Mouse (Mus musculus) heart, postnatal 10 days (tissue): ENCODE results near the gene Prex1. TPM values are rescaled to one million over a fixed set of nuclear protein-coding genes. Genes with fewer than 3 reads are reported as not detected.
A peak's percentile ranks its signal among the peaks of the same experiment; 100 is the strongest.

Experiments used
- DNase-seq, 2 experiments: peaks; one replicate each; pipeline ENCODE4 v3.0.0; 2021
- intact Hi-C: fragments of 180-260 bp; cut with DNase I; formaldehyde crosslinking; loops from one replicate; pipeline ENCODE4 v1.15.1; 2025
- total RNA-seq, 2 experiments: library from RNA; stranded (reverse); gene quantifications; 2 replicates each; pipeline ENCODE4 v1.2.3; 2021

Prex1 gene
- total RNA-seq, 2 experiments from 2014 or later: 12.1 to 17.7 TPM

DNA sequence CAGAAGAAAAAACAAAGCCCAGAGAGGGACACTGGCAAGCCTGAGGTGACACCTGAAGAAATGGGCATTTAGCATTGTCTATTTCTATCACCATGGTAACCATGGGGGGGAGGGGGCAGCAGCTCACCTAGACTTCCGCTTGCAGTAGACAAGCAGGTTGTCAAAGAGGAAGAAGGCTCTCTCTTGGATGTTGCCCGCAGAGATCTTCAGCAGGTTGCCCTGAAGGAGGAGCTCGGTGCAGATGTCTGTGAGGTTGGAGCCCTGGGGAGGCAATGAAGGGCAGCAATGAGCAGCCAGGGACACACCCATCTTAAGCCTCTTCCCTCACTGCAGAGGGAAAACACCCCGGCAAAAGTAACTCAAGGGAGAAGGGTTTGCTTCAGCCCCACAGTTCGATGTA lies 95.9 kb downstream of the Prex1 start:
- intact Hi-C loops: no loop called here
- DNase-seq: no peak

DNA sequence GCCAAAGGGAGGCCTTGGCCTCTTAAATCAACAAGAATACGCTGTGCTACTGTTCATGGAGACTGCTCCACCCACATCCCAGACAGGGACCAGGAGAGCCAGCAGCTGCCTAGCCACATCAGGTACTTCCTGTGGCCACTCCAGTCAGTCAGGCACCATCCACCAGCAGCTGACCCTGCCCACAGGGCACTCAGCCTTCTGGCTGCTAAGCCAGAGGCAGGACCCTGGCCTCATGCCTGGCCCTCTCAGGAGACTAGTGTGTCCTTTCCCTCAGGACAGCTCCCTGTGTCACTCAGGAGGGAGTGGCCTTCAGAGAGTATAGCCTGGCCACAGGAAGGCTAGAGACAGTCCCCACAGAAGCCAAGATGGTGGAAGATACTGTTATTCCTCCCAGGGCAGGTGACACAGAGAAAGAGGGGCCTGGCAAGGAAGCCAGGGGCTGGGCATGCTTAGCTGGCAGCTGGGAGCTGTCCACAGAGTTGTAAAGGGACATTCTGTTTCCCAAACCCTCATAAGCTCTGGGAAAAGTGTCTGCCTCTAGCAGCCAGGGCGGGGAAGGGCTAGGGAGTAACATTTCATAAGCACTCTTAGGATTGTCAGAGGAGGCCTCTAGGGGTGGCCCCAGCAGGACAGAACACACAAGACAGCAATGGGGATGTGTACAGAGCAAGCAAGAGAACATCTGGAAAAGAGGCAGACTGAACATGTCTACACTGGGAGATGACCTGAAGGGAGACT lies 98.1 kb downstream of the Prex1 start:
- intact Hi-C loops: no loop called here

GRCm38 (mm10) chr2:166610271-166610670 lies 103.4 kb downstream of the Prex1 start:
- intact Hi-C loops: no loop called here
- no peak for DNase-seq

More for the DNA sequence above, 98.1 kb downstream of the Prex1 start:
- peak; percentile 81 to 85 for DNase-seq

GRCm38 (mm10) chr2:166608509-166608908 lies 105.1 kb downstream of the Prex1 start:
- DNase-seq: peak; percentile 33 to 44
- intact Hi-C loops: no loop called here

- intact Hi-C loops: loop anchor here (2.0 kb wide), 1 partner anchor 106 kb away; the partner anchor contains the start of gene Prex1
Observed at GRCm38 (mm10) chr2:166606481-166607245, 107.0 kb downstream of the Prex1 start.

GRCm38 (mm10) chr2:166606053-166606452 lies 107.6 kb downstream of the Prex1 start:
- DNase-seq: peak; percentile 21 to 33
- intact Hi-C loops: loop anchor here (2.0 kb wide), 1 partner anchor 107 kb away; the partner anchor contains the start of gene Prex1

More at GRCm38 (mm10) chr2:166606481-166607245, 107.0 kb downstream of the Prex1 start:
- DNase-seq: no peak

GRCm38 (mm10) chr2:166605164-166605831 lies 108.3 kb downstream of the Prex1 start:
- DNase-seq: peak; percentile 64 to 72
- intact Hi-C loops: no loop called here

GRCm38 (mm10) chr2:166602948-166603347 lies 110.7 kb downstream of the Prex1 start:
- DNase-seq: no peak
- intact Hi-C loops: no loop called here

DNA sequence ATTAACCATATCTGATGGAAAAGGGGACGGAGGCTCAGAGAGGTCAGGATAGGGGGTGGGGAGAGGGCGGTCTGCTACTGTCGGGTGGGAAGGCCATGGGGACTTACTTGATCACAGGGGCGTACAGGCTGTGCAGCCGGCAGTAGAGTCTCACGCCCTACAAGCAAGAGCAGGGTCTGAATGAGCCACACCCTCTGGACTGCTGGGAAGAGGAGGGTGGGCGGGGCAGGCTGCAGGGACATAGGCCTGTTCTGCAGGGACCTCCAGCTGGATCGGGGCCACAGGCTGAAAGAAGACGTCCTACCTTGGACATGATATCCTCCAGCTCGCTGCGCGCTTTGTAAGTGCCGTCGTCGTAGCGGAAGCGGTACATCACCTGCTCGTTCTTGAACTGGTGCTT lies 112.2 kb downstream of the Prex1 start:
- intact Hi-C loops: no loop called here
- no peak for DNase-seq

GRCm38 (mm10) chr2:166598453-166599155 lies 115.0 kb downstream of the Prex1 start:
- DNase-seq: no peak
- intact Hi-C loops: no loop called here

DNA sequence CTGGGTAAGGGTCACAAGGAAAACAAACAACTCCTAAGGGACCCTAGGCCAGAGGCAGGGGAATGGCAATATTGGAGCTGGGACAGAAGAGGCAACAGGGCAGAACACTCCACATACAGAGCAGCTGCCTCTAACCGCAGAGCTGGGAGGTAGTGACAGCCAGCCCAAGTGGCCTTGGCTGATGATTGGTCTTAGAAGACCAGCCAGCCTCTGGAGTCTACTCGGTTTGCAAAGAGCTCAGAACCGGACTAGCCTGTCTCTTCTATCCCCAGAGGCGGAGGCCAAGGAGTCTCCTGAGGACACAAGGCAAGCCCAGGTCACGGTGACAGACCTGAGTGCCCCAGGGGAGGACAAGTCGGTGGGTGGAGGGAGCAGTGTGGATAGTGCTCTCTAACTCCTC lies 115.9 kb downstream of the Prex1 start:
- no peak for DNase-seq
- intact Hi-C loops: no loop called here

DNA sequence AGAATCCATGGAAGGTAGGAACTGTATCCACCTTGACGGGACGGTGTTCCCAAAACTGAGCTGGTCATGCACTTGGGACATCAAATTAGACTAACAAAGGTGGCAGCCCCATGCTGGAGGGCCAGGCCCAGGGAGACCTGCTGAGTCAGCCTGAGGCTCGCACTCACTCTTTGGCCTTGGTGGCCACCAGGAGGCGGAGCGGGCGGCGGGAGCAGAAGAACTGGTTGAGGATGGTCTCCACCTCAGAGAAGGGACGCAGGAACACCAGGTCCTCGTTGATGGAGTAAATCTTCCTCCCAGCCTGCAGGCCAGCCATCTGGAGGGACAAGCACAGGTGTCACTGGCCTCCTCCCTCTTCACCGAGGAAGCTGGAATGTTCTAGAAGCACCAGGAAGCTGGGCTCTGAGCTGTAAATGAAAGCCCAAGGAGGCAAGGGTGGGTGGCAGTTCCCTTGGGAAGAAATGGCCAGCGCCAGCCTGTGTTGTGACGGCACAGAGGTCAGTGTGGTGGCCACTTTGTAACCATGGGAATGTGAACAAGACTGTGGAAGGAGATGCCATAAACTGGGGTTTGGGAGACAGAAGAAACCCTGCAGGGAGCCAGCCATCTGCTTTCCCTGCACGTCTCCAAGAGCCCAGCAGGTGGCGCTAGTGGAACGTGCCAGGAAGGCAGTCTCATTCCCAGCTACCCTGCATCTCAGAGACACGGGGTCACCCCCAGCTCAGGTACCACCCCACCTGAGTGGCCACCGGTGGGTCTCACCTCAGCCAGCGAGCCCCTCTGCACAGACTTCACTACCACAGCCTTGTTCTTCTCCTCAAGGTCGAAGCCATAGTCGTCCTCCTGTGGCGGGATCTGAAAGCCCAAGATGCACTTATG lies 121.4 kb downstream of the Prex1 start:
- DNase-seq: peak; percentile 81 to 87
- intact Hi-C loops: loop anchor here (1.0 to 5.0 kb wide), 3 partner anchors 120 to 265 kb away; partner anchors contain the start of gene Prex1

DNA sequence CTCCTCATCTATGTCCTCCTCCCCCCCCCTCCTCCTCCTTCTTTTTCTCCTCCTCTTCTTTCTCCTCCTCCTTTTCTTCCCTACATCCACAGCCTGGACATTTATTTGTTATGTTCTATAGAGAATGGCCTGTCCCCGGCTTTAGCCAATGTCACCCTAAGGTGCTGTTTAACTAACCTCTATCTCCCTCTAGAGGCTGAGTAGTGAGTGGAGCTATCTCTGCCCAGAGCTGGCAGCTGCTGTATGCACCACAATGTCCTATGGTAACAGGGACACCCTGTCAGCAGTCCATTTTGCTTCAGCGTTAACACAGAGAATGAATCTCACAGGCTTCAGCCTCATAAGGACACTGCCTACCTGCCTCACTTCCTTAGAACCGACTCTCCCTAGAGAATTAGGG lies 129.1 kb downstream of the Prex1 start:
- DNase-seq: peak; percentile 50 to 57
- intact Hi-C loops: no loop called here

- intact Hi-C loops: no loop called here
- DNase-seq: no peak
Observed at GRCm38 (mm10) chr2:166583292-166583691, 130.3 kb downstream of the Prex1 start.

DNA sequence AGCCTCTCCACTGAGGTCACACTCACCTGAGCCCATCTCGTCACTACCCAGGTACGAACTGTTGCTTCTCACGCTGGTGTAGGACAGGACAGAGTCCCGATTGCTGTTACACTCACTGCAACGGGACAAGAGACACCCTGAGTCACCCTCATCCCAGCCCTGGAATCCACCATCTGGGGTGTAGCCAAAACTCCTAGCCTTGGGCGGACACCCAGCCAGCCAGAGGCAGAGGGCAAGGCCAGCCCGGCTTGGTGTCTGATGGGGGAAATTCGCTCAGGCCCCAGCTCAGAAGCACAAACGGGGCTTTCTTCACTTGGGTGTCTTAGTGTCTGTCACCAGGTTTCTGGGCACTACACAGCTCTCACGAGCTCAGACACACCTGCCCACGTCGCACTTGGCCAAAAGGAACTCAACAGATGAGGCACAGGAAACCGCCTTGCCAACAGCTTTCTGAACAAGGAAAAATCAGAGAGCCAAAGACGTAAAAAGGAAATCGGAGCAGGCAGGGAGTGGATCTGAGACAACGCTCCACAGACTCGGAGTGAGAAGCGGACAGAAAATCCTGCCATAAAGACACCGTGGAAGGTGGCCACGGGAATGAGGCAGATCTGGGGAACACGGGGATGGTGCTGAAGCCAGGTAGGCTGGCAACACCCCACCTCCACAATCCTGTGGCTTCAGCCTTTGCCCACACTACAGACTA lies 131.6 kb downstream of the Prex1 start:
- intact Hi-C loops: no loop called here
- no peak for DNase-seq

- intact Hi-C loops: no loop called here
- DNase-seq: no peak
Observed at GRCm38 (mm10) chr2:166579793-166580192, 133.8 kb downstream of the Prex1 start.

DNA sequence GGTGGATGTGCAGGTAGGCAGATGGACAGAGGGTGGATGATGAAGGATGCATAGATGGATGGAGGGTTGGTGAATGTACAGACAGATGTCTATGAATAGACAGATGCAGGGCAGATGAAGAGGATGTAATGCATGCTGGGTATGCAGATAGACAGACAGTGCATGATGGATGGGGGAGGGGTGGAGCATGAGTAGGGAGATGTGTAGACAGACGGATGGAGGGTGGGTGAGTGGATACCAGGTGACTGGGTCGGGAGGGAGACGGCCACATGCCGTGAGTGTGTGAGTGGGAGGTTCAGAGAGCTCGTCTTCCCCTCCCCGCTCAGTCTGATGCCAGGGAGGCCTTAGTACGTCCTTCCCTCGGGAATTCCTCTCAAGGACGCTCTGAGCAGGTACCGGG lies 134.3 kb downstream of the Prex1 start:
- intact Hi-C loops: no loop called here
- no peak for DNase-seq

DNA sequence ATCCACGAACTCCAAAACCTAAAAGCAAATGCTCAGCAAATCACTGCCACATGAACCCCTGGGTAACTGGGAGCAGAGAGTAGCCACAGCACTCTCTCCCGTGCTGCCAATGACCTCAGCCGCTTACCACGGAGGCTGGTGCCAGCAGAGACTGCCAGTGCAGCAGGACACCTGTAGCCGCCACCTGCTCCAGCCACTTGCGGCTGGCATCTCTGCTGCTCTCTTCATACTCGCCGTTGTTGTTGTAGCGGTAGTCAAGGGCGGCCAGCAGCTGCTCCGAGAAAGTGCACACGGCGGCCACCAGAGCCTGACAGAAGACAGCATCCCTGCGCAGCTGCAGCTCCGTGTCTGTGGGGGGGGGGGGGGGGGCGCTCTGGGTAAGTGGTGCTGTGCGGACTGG lies 138.2 kb downstream of the Prex1 start:
- intact Hi-C loops: no loop called here
- no peak for DNase-seq

DNA sequence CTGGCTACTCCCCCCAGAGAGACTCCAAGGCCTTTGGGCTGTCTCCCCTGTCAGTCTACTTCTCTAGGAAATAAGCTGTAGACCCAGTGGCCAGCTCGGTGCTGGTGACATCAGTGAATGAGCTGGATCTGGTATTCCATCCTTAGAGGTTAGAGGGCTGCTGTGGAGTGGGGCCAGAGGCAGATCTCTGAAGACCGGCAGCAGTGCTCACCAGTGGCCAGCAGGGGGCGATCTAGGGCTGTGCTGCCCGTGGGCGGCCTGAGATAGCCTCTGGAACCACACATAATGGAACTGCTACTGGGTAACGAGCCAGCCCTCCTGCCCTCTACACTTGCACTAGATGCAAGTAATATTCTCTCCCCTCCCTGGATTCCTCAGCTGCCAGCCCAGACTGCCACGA lies 138.7 kb downstream of the Prex1 start:
- DNase-seq: peak; percentile 59 to 81
- intact Hi-C loops: no loop called here
